Mouse (Mus musculus): ENCODE results near the gene Fam71e2. TPM values are rescaled to one million over a fixed set of nuclear protein-coding genes. Genes with fewer than 3 reads are reported as not detected.
"Not testable (repeated sequence)": the region's sequence is repeated elsewhere in the genome, so short reads cannot be mapped to it uniquely, and the experiment has no call there.

Gene Fam71e2
- polyA plus RNA-seq, 1 experiment, result 0.11 TPM

- Histone ChIP-seq H3K27ac (ENCODE audit: control insufficient read depth, insufficient read depth, low read length) (no peak overlapping the region), H3K4me3 (ENCODE audit: control insufficient read depth, insufficient read depth, low read length) (no peak overlapping the region), H3K4me1 (replicated peaks; ENCODE audit: control insufficient read depth, insufficient read depth, low read length) (peaks cover 11% of the 10 kb centered on the region), H3K36me3 (ENCODE audit: control insufficient read depth, insufficient read depth, low read length) (peaks cover 42% of the 10 kb centered on the region), H3K27me3 (ENCODE audit: control insufficient read depth, insufficient read depth, low read length) (no peaks in the 10 kb centered on the region)
- WGBS, result 95% methylated on average over 7 of the region's 7 CpGs
- DNase-seq, result peak; percentile 27
- no peak for TF ChIP-seq CTCF (IDR thresholded peaks at IDR 0.05; ENCODE audit: borderline replicate concordance, control insufficient read depth, extremely low read depth, insufficient read depth, low read length, poor library complexity)
These were observed 35.6 kb upstream of the Fam71e2 start for GRCm38 (mm10) chr7:4806716-4807115.

- TF ChIP-seq CTCF (IDR thresholded peaks at IDR 0.05; ENCODE audit: borderline replicate concordance, control insufficient read depth, extremely low read depth, insufficient read depth, low read length, poor library complexity) (no peak), POLR2A (IDR thresholded peaks at IDR 0.05; ENCODE audit: control insufficient read depth, extremely low read depth, insufficient read depth, low read length, poor library complexity) (no peak)
- H3K4me3 ChIP-seq (ENCODE audit: control insufficient read depth, insufficient read depth, low read length), result no peak overlapping the region
- peaks cover 36% of the 10 kb centered on the region for H3K36me3 ChIP-seq (ENCODE audit: control insufficient read depth, insufficient read depth, low read length)
- no peak overlapping the region for H3K27ac ChIP-seq (ENCODE audit: control insufficient read depth, insufficient read depth, low read length)
- DNase-seq, result no peak
- no peaks in the 10 kb centered on the region for H3K27me3 ChIP-seq (ENCODE audit: control insufficient read depth, insufficient read depth, low read length)
- no peaks in the 10 kb centered on the region for H3K4me1 ChIP-seq (replicated peaks; ENCODE audit: control insufficient read depth, insufficient read depth, low read length)
These were observed 31.1 kb upstream of the Fam71e2 start for GRCm38 (mm10) chr7:4802247-4802646.

- H3K27ac ChIP-seq (ENCODE audit: control insufficient read depth, insufficient read depth, low read length), result no peak overlapping the region
- peaks cover 43% of the 10 kb centered on the region for H3K36me3 ChIP-seq (ENCODE audit: control insufficient read depth, insufficient read depth, low read length)
- DNase-seq, result peak; percentile 18
- 86% methylated on average over 7 of the region's 7 CpGs for WGBS
- H3K27me3 ChIP-seq (ENCODE audit: control insufficient read depth, insufficient read depth, low read length), result no peaks in the 10 kb centered on the region
- H3K4me3 ChIP-seq (ENCODE audit: control insufficient read depth, insufficient read depth, low read length), result no peak overlapping the region
- no peak for TF ChIP-seq POLR2A (IDR thresholded peaks at IDR 0.05; ENCODE audit: control insufficient read depth, extremely low read depth, insufficient read depth, low read length, poor library complexity)
- no peak for TF ChIP-seq CTCF (IDR thresholded peaks at IDR 0.05; ENCODE audit: borderline replicate concordance, control insufficient read depth, extremely low read depth, insufficient read depth, low read length, poor library complexity)
- peaks cover 8% of the 10 kb centered on the region for H3K4me1 ChIP-seq (replicated peaks; ENCODE audit: control insufficient read depth, insufficient read depth, low read length)
These were observed 24.8 kb upstream of the Fam71e2 start for GRCm38 (mm10) chr7:4795767-4796433.

GRCm38 (mm10) chr7:4794631-4795168, 23.6 kb upstream of the Fam71e2 start:
- Histone ChIP-seq H3K27ac (ENCODE audit: control insufficient read depth, insufficient read depth, low read length) (no peak overlapping the region), H3K4me3 (ENCODE audit: control insufficient read depth, insufficient read depth, low read length) (no peak overlapping the region), H3K36me3 (ENCODE audit: control insufficient read depth, insufficient read depth, low read length) (peaks cover 43% of the 10 kb centered on the region), H3K27me3 (ENCODE audit: control insufficient read depth, insufficient read depth, low read length) (no peaks in the 10 kb centered on the region; the same call in 1 of the 2 replicates), H3K4me1 (replicated peaks; ENCODE audit: control insufficient read depth, insufficient read depth, low read length) (peaks cover 10% of the 10 kb centered on the region)
- TF ChIP-seq CTCF (IDR thresholded peaks at IDR 0.05; ENCODE audit: borderline replicate concordance, control insufficient read depth, extremely low read depth, insufficient read depth, low read length, poor library complexity) (no peak), POLR2A (IDR thresholded peaks at IDR 0.05; ENCODE audit: control insufficient read depth, extremely low read depth, insufficient read depth, low read length, poor library complexity) (no peak)
- no peak for DNase-seq
- WGBS, result 68% methylated on average over 3 of the region's 3 CpGs

GRCm38 (mm10) chr7:4793674-4794073, 22.6 kb upstream of the Fam71e2 start:
- Histone ChIP-seq H3K27me3 (ENCODE audit: control insufficient read depth, insufficient read depth, low read length) (no peaks in the 10 kb centered on the region; the same call in 1 of the 2 replicates), H3K4me1 (replicated peaks; ENCODE audit: control insufficient read depth, insufficient read depth, low read length) (peaks cover 19% of the 10 kb centered on the region), H3K36me3 (ENCODE audit: control insufficient read depth, insufficient read depth, low read length) (peaks cover 43% of the 10 kb centered on the region), H3K27ac (ENCODE audit: control insufficient read depth, insufficient read depth, low read length) (no peak overlapping the region), H3K4me3 (ENCODE audit: control insufficient read depth, insufficient read depth, low read length) (peak overlapping the region; percentile 94)
- TF ChIP-seq CTCF (IDR thresholded peaks at IDR 0.05; ENCODE audit: borderline replicate concordance, control insufficient read depth, extremely low read depth, insufficient read depth, low read length, poor library complexity) (no peak), POLR2A (IDR thresholded peaks at IDR 0.05; ENCODE audit: control insufficient read depth, extremely low read depth, insufficient read depth, low read length, poor library complexity) (no peak)
- no peak for DNase-seq
- WGBS, result 47% methylated on average over 4 of the region's 4 CpGs

GRCm38 (mm10) chr7:4793248-4793647, 22.1 kb upstream of the Fam71e2 start:
- Histone ChIP-seq H3K4me3 (ENCODE audit: control insufficient read depth, insufficient read depth, low read length) (peak overlapping the region; percentile 94), H3K36me3 (ENCODE audit: control insufficient read depth, insufficient read depth, low read length) (peaks cover 40% of the 10 kb centered on the region), H3K4me1 (replicated peaks; ENCODE audit: control insufficient read depth, insufficient read depth, low read length) (peaks cover 23% of the 10 kb centered on the region)
- WGBS, result under 1% methylated on average over 31 of the region's 31 CpGs
- H3K27me3 ChIP-seq (ENCODE audit: control insufficient read depth, insufficient read depth, low read length); H3K27ac ChIP-seq (ENCODE audit: control insufficient read depth, insufficient read depth, low read length); DNase-seq: not testable (repeated sequence)
